ENCODE assay signal across 9 mouse cellular contexts in the genomic region with DNA sequence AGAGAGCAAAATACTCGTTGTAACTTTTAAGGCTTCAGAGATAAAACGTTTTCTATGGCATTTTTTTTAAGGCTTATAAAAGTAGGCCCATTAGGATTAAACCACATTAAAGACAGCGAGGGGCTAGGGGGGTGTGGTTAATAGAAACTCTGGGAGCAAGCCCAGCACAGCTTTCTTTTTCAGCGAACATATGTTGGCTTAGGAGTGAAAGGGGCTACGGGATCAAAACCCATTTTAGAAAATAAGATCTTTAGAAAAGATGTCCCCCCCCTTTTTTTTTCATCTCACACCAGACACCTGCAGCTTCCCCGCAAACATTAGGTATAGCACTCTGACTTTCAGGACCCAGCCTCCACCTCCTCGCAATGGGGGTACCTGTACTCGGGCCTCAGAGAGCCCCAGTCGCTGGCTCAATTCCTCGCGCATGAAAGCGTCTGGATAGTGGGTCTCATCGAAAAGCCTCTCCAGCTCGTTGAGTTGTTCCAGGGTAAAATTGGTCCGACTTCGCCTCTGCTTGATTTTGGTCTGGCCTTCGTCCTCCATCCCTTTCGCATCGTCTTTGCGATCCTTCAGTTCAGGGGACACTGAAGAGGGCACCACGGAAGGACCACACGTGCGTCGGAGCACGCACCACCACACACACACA. TPM values are rescaled to one million over a fixed set of nuclear protein-coding genes. Genes with fewer than 3 reads are reported as not detected.
DNase-seq lines count a peak whose midpoint lies in the region; ATAC-seq and TF ChIP-seq lines count a peak whose summit lies in the region.
"Had no signal": no experiment of that assay in that cellular context is flagged by ENCODE, and none has a peak within 500 bp of the region (broad histone marks: within the 10 kb centered on the region; RNA-seq: fewer than 3 reads in every experiment).

No protein-coding gene starts in this region.

- peak overlapping the region; percentile 64 for H3K4me3 ChIP-seq in megakaryocyte, embryonic 14.5 days (replicated peaks)
- peak overlapping the region; percentile 63 for H3K4me3 ChIP-seq in embryonic facial prominence, embryonic 13.5 days
- H3K4me3 ChIP-seq in limb, embryonic 14.5 days (replicated peaks; ENCODE audit: low read length): peak overlapping the region; percentile 66
- H3K4me3 ChIP-seq: liver, embryonic 13.5 days had no signal

- H3K4me2 ChIP-seq in embryonic facial prominence, embryonic 13.5 days: peak overlapping the region; percentile 74
- H3K4me2 ChIP-seq in limb, embryonic 14.5 days (replicated peaks; ENCODE audit: low read depth, low read length, severe bottlenecking): peak overlapping the region; percentile 67
- H3K4me2 ChIP-seq: liver, embryonic 13.5 days had no signal

- H3K27ac ChIP-seq in embryonic facial prominence, embryonic 13.5 days: peak overlapping the region; percentile 73; the same call in 1 of the 2 replicates
- peak overlapping the region; percentile 96 for H3K27ac ChIP-seq in limb, embryonic 14.5 days (replicated peaks; ENCODE audit: low read depth, low read length)
- H3K27ac ChIP-seq: kidney, postnatal 0 days; liver, embryonic 13.5 days had no signal

- WGBS in embryonic facial prominence, embryonic 13.5 days: 2% methylated on average over 25 of the region's 25 CpGs
- WGBS in limb, embryonic 14.5 days: 2% methylated on average over 25 of the region's 25 CpGs

- no peak for DNase-seq in limb, embryonic 14.5 days (ENCODE audit: low spot score)
- no peak for DNase-seq in thymus, postnatal 14 days
- DNase-seq in spleen, adult 12 weeks (ENCODE audit: low spot score): no peak
- DNase-seq in adrenal gland, postnatal 10 days: no peak
- DNase-seq: liver, embryonic 13.5 days had no signal

- H3K4me1 ChIP-seq in megakaryocyte, embryonic 14.5 days: peaks cover 54% of the 10 kb centered on the region
- peaks cover 30% of the 10 kb centered on the region for H3K4me1 ChIP-seq in embryonic facial prominence, embryonic 13.5 days
- 0 out of 2 replicates have a peak, but pooled peaks cover 3% of the 10 kb centered on the region for H3K4me1 ChIP-seq in limb, embryonic 14.5 days (ENCODE audit: control insufficient read depth, insufficient read depth, low read length)

- ATAC-seq in megakaryocyte, adult 5-6 weeks (ENCODE audit: poor library complexity, severe bottlenecking): no peak
- ATAC-seq in embryonic facial prominence, embryonic 13.5 days (ENCODE audit: insufficient number of reproducible peaks, insufficient read depth, low FRiP score, low TSS enrichment, low read depth): no peak
- ATAC-seq in limb, embryonic 14.5 days (ENCODE audit: low FRiP score, low read depth): no peak

- H3K27me3 ChIP-seq in megakaryocyte, embryonic 14.5 days (replicated peaks): peaks cover 95% of the 10 kb centered on the region
- peaks cover 88% of the 10 kb centered on the region for H3K27me3 ChIP-seq in embryonic facial prominence, embryonic 13.5 days
- H3K27me3 ChIP-seq in limb, embryonic 14.5 days (ENCODE audit: control insufficient read depth, insufficient read depth, low read length): peaks cover 71% of the 10 kb centered on the region

- H3K36me3 ChIP-seq in megakaryocyte, embryonic 14.5 days (replicated peaks; ENCODE audit: low read length): no peaks in the 10 kb centered on the region
- 0 out of 2 replicates have a peak, but pooled peaks cover 3% of the 10 kb centered on the region for H3K36me3 ChIP-seq in embryonic facial prominence, embryonic 13.5 days
- H3K36me3 ChIP-seq in limb, embryonic 14.5 days (ENCODE audit: control insufficient read depth, insufficient read depth, low read length): 0 out of 2 replicates have a peak, but pooled peaks cover 12% of the 10 kb centered on the region
- H3K36me3 ChIP-seq: liver, embryonic 13.5 days had no signal

- H3K9ac ChIP-seq in embryonic facial prominence, embryonic 13.5 days: peak overlapping the region; percentile 87
- H3K9ac ChIP-seq in limb, embryonic 14.5 days (ENCODE audit: low read depth, low read length, severe bottlenecking): peak overlapping the region; percentile 91
- H3K9ac ChIP-seq: liver, embryonic 13.5 days had no signal

- no peak for TF ChIP-seq POLR2A in limb, embryonic 14.5 days (IDR thresholded peaks at IDR 0.05; ENCODE audit: borderline replicate concordance, extremely low read depth, insufficient read depth, insufficient read length)

- peaks cover 7% of the 10 kb centered on the region; the same call in 1 of the 2 replicates for H3K9me3 ChIP-seq in megakaryocyte, embryonic 14.5 days
- no peaks in the 10 kb centered on the region for H3K9me3 ChIP-seq in embryonic facial prominence, embryonic 13.5 days
- no peaks in the 10 kb centered on the region for H3K9me3 ChIP-seq in limb, embryonic 14.5 days (ENCODE audit: control insufficient read depth, low read length)
- H3K9me3 ChIP-seq: liver, embryonic 13.5 days had no signal

RNA-seq across cellular contexts. Expression of gene Rsrc1, which starts 3.3 kb away (rescaled TPM):
- polyA plus RNA-seq in megakaryocyte, embryonic 14.5 days (2012; ENCODE audit: insufficient read depth, low replicate concordance): 2.0 and 15.3 TPM in 2 replicates
- 22.0 and 22.8 TPM in 2 replicates for total RNA-seq in megakaryocyte, adult 5-6 weeks (2015)
- total RNA-seq in megakaryocyte, adult 5-6 weeks (2017): 28.6 and 32.6 TPM in 2 replicates
- polyA plus RNA-seq in embryonic facial prominence, embryonic 13.5 days (2015; fragmentation: Nextera tagmentation; extraction: Ambion mirVana): 44.5 and 49.7 TPM in 2 replicates
- polyA plus RNA-seq in limb, embryonic 14.5 days (2012; rRNA removed): 17.1 and 22.9 TPM in 2 replicates
- 41.8 and 41.9 TPM in 2 replicates for polyA plus RNA-seq in limb, embryonic 14.5 days (2014; fragmentation: Nextera tagmentation; extraction: Ambion mirVana)
- total RNA-seq in adrenal gland, postnatal 10 days (2021): 10 to 100 TPM; 25.2 to 30.0 TPM

RNA-seq across cellular contexts. Expression of gene Shox2, which starts 3.6 kb away (rescaled TPM):
- polyA plus RNA-seq in megakaryocyte, embryonic 14.5 days (2012; ENCODE audit: insufficient read depth, low replicate concordance): 0.20 and 2.2 TPM in 2 replicates
- total RNA-seq in megakaryocyte, adult 5-6 weeks (2015): not detected in 2 replicates
- total RNA-seq in megakaryocyte, adult 5-6 weeks (2017): not detected in 2 replicates
- 30.9 and 44.3 TPM in 2 replicates for polyA plus RNA-seq in embryonic facial prominence, embryonic 13.5 days (2015; fragmentation: Nextera tagmentation; extraction: Ambion mirVana)
- 58.8 and 83.5 TPM in 2 replicates for polyA plus RNA-seq in limb, embryonic 14.5 days (2012; rRNA removed)
- polyA plus RNA-seq in limb, embryonic 14.5 days (2014; fragmentation: Nextera tagmentation; extraction: Ambion mirVana): 36.5 and 41.5 TPM in 2 replicates
- 1 to 10 TPM in 1 of 2 experiments, under 1 TPM in 1; 0.75 to 5.7 TPM for total RNA-seq in adrenal gland, postnatal 10 days (2021)
